Mouse (Mus musculus) ES-Bruce4 (cell line): Measurements from ENCODE around the gene Tenm3. TPM values are rescaled to one million over a fixed set of nuclear protein-coding genes. Genes with fewer than 3 reads are reported as not detected.

Experiments used
- H3K27ac ChIP-seq: 2 replicates; pipeline ENCODE4 v1.5.1; 2012; ENCODE audit warnings: low read length, inconsistent platforms; ENCODE audit not compliant: insufficient read depth
- H3K27me3 ChIP-seq: 2 replicates; pipeline ENCODE4 v1.6.1; 2012; ENCODE audit warnings: mild to moderate bottlenecking, low read length, inconsistent platforms; ENCODE audit not compliant: control insufficient read depth, poor library complexity, insufficient read depth, severe bottlenecking
- H3K36me3 ChIP-seq: 2 replicates; pipeline ENCODE4 v1.6.1; 2012; ENCODE audit warnings: inconsistent platforms, mild to moderate bottlenecking, low read length, moderate library complexity; ENCODE audit not compliant: control insufficient read depth, poor library complexity, insufficient read depth, severe bottlenecking
- H3K4me1 ChIP-seq: one replicate; pipeline ENCODE4 v1.8.1; 2011; ENCODE audit warnings: low read length; ENCODE audit not compliant: control insufficient read depth, insufficient read depth
- H3K4me3 ChIP-seq: 2 replicates; pipeline ENCODE4 v1.5.1; 2011; ENCODE audit warnings: low read depth, mild to moderate bottlenecking, low read length
- H3K9ac ChIP-seq: 2 replicates; pipeline ENCODE4 v1.6.1; 2012; ENCODE audit warnings: low read depth, mild to moderate bottlenecking, inconsistent platforms; ENCODE audit not compliant: poor library complexity, severe bottlenecking
- H3K9me3 ChIP-seq: replicated peaks from 2 replicates; pipeline ENCODE4 v1.6.1; 2012; ENCODE audit warnings: mild to moderate bottlenecking, low read length, inconsistent platforms; ENCODE audit not compliant: control insufficient read depth, poor library complexity, insufficient read depth, severe bottlenecking
- CTCF ChIP-seq: IDR thresholded peaks from one replicate; pipeline ENCODE4 v1.8.1; 2011; ENCODE audit warnings: low read depth, low read length
- EP300 ChIP-seq: IDR thresholded peaks from 2 replicates; pipeline ENCODE4 v1.6.1; 2011; ENCODE audit warnings: low read depth, low read length; ENCODE audit not compliant: insufficient read depth
- POLR2A ChIP-seq: IDR thresholded peaks from one replicate; pipeline ENCODE4 v1.8.1; 2011; ENCODE audit warnings: low read length; ENCODE audit not compliant: insufficient read depth
- polyA plus RNA-seq: library from polyadenylated mRNA; stranded (reverse); fragments of >200 nt; gene quantifications from 2 replicates; pipeline ENCODE4 v1.2.4, GENCODE M21; 2011; ENCODE audit warnings: low read depth; ENCODE audit not compliant: missing spikeins, insufficient read depth, insufficient read length

Gene Tenm3
- polyA plus RNA-seq, 1 experiment: 19.2 TPM

DNA sequence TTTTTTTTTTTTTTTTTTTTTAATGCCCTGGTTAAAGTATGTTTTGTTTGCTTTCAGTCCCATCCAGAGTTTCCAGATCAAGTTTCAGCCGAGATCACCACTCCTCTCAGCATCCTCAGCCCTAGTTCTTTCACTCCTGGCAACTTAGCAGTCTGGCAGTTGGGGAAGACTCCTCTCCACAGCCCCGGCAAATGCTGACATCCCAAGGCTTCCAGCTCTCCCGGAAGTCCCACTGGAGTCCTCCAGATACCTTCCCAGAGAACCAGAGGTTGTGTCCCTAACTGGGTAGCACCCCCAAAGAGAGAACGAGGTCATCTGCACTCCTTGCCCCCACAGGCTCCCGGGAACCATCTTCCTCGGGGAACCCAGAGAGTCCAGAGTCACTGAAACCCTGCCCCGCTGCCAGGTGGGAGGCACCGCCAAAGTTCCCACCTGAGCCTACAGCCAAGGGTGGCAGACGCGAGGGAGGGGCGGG, 1.2 kb downstream of the Tenm3 start:
- H3K27ac ChIP-seq: no peak overlapping the region
- TF ChIP-seq CTCF (no peak), POLR2A (no peak), EP300 (no peak)
- H3K9ac ChIP-seq: peak overlapping the region; percentile 50
- H3K27me3 ChIP-seq: peaks cover 35% of the 10 kb centered on the region
- H3K36me3 ChIP-seq: no peaks in the 10 kb centered on the region
- no peaks in the 10 kb centered on the region for H3K4me1 ChIP-seq
- peak overlapping the region; percentile 100 for H3K4me3 ChIP-seq
- H3K9me3 ChIP-seq: peaks cover 9% of the 10 kb centered on the region

DNA sequence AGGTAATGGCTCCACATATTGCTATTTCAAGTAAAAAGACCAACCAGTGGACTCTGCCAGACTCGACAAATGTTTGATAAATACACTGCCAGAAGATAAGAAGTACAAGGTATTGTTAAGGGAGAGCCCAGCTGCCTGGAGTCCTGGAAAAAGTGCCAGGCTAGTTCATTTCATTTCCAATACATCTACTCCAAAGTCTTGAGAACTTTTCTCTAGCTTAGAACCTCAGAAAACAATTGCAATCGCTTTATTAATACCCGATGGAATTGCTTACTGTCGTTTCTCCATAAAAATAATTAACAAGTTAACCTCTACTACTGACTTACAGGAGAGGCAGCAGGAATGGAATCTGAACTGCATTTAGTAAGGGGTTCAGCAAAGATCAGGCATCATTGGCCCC, 1.7 kb downstream of the Tenm3 start:
- H3K4me1 ChIP-seq: no peaks in the 10 kb centered on the region
- TF ChIP-seq POLR2A (no peak), CTCF (no peak), EP300 (no peak)
- no peak overlapping the region for H3K4me3 ChIP-seq
- peaks cover 9% of the 10 kb centered on the region for H3K9me3 ChIP-seq
- no peaks in the 10 kb centered on the region for H3K36me3 ChIP-seq
- H3K9ac ChIP-seq: no peak overlapping the region
- H3K27me3 ChIP-seq: peaks cover 32% of the 10 kb centered on the region
- H3K27ac ChIP-seq: no peak overlapping the region

DNA sequence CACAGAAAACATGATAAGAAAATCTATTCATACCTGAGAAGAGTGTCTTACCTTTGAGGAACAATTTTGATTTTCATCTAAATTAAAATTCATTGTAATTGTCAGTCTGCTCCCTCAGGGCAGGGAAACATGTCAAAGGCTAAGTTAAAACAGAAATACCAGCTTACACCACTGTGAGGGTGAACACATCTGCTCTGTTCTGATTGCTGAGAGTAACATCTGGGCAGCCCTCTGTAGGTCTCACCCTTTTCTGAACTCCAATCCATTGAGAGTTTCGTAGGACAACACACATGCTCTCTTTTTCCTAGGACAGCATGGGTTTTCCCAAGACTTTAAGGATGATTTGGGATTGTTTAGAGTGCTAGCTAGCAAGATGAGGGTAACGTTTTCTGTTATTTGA, 8.0 kb downstream of the Tenm3 start:
- no peaks in the 10 kb centered on the region for H3K36me3 ChIP-seq
- peaks cover 12% of the 10 kb centered on the region for H3K9me3 ChIP-seq
- no peak overlapping the region for H3K9ac ChIP-seq
- no peak overlapping the region for H3K27ac ChIP-seq
- TF ChIP-seq POLR2A (no peak), CTCF (no peak), EP300 (no peak)
- no peaks in the 10 kb centered on the region for H3K4me1 ChIP-seq
- H3K4me3 ChIP-seq: no peak overlapping the region
- peaks cover 5% of the 10 kb centered on the region for H3K27me3 ChIP-seq

DNA sequence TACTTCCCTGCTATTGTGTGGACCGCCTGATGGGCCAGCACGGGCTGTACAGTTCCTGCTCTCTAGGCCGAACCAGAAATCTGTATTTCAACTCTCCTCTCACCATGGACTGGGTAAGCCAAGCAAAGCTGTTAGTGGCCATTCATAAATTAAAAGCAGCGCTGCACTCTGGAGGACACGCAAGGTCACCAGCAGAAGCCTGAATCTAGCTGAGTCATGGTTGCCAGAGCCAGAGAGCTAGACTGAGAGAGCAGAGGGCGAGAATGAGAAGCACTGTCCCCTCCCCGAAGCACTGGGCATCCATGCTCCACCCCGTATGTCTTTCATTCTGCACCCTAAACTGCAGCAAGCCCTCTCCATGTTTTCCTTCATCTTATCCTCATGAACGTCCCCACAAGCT, 16.3 kb downstream of the Tenm3 start:
- H3K9ac ChIP-seq: no peak overlapping the region
- H3K27me3 ChIP-seq: no peaks in the 10 kb centered on the region
- TF ChIP-seq CTCF (no peak), EP300 (no peak), POLR2A (no peak)
- H3K9me3 ChIP-seq: no peaks in the 10 kb centered on the region
- no peaks in the 10 kb centered on the region for H3K36me3 ChIP-seq
- H3K4me1 ChIP-seq: peaks cover 4% of the 10 kb centered on the region
- H3K4me3 ChIP-seq: no peak overlapping the region
- no peak overlapping the region for H3K27ac ChIP-seq

DNA sequence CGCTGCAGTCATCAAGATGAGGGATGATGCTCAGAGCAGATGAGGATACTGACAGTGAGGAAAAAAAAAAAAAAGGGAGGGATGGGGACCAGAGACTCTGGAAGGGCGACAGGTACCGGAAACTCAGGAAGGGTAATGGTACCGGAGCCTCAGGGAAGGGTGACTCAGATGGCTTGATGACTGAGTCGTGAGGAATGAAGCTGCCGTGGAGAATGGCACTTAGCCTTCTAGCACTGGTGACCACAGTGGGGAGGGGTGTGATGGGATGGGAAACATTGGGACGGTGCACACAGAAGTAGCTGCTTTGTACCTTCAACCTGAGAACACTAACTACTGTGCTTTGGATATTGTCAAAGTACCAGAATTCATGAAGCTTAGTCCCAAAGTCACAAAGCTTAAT, 18.1 kb downstream of the Tenm3 start:
- Histone ChIP-seq H3K27me3 (no peaks in the 10 kb centered on the region), H3K4me3 (no peak overlapping the region), H3K36me3 (no peaks in the 10 kb centered on the region), H3K9ac (no peak overlapping the region), H3K27ac (no peak overlapping the region), H3K9me3 (no peaks in the 10 kb centered on the region), H3K4me1 (peaks cover 4% of the 10 kb centered on the region)
- TF ChIP-seq POLR2A (no peak), EP300 (no peak), CTCF (no peak)

DNA sequence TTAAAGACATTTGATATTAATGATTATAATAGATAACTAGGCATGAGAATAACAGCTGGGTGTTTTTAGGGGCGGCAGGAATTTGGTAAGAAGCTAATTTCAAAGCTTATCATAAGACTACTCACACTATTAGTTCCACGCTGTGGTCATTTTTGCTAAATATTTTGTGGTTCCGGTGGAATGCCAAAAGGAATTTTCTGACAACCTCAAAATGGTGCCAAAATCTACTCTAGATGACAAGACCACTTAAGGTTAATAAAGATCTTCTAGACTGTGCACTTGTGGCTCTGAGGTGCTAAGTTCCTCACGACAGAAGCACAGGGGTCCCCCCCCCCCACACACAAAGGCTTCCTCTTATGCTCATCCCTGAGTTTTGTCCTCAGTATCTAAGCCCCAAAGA, 21.5 kb downstream of the Tenm3 start:
- Histone ChIP-seq H3K4me3 (no peak overlapping the region), H3K9ac (no peak overlapping the region), H3K9me3 (no peaks in the 10 kb centered on the region), H3K36me3 (no peaks in the 10 kb centered on the region), H3K27me3 (no peaks in the 10 kb centered on the region), H3K4me1 (peaks cover 2% of the 10 kb centered on the region), H3K27ac (no peak overlapping the region)
- no peak for TF ChIP-seq CTCF
